Mouse (Mus musculus): Measurements from ENCODE around the gene Aldh4a1.

DNA sequence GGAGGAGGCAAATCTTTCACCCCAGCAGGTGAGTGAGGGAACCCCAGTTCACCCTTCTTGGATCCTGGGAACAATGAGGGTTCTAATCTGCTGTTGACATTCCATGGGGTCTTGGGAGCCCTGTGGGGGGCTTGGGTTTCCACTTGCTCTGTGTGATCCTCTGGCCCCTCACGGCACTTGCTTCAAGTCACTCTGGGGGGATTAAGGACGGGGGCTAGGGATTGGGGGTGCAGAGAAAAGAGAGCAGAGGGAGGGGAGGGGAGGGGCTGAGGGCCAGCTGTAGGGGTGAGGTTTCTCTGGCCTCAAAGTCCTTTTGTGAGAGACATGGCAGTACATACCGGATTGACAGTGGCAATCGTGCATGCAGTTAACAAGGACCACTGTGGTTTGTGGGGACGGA lies 70.6 kb downstream of the Aldh4a1 start:
- no peak for TF ChIP-seq EP300 (IDR thresholded peaks at IDR 0.05; ENCODE audit: low read depth)
- TF ChIP-seq CTCF (IDR thresholded peaks at IDR 0.05; ENCODE audit: low read depth): no peak

All from heart, postnatal 0 days (tissue).